Mouse (Mus musculus): Measurements from ENCODE around the gene Cfap69. TPM values are rescaled to one million over a fixed set of nuclear protein-coding genes. Genes with fewer than 3 reads are reported as not detected.

Cfap69 gene
- not detected for total RNA-seq (2023)

GRCm38 (mm10) chr5:5663655-5664370 lies at the start of gene Cfap69:
Gene Cfap69, minus strand, starts transcription at chr5:5664239.

GRCm38 (mm10) chr5:5693956-5694653 lies 30.1 kb upstream of the Cfap69 start, which contains the start of gene Steap2:
Gene Steap2, minus strand, starts transcription at chr5:5694578.

GRCm38 (mm10) chr5:5573749-5574317 lies 90.2 kb downstream of the Cfap69 start, which contains the start of gene Gm8773:
Gene Gm8773, plus strand, starts transcription at chr5:5573799.

GRCm38 (mm10) chr5:5559079-5559740 lies 104.8 kb downstream of the Cfap69 start, which contains the start of gene Gtpbp10:
Gene Gtpbp10, minus strand, starts transcription at chr5:5559538.

Other genes starting within 250 kb of the Cfap69 start
- gene Cdk14, start 243.9 kb downstream of the Cfap69 start, total RNA-seq (2023): under 1 TPM; 0.61 to 0.74 TPM
- not detected for gene 1700015F17Rik, start 185.1 kb downstream of the Cfap69 start, total RNA-seq (2023)
- gene Cldn12, start 149.3 kb downstream of the Cfap69 start, total RNA-seq (2023): 1 to 10 TPM; 1.3 to 1.4 TPM
- gene Gtpbp10, start 104.7 kb downstream of the Cfap69 start, total RNA-seq (2023): 10 to 100 TPM; 18.0 to 23.1 TPM
- not detected for gene Gm8773, start 90.4 kb downstream of the Cfap69 start, total RNA-seq (2023)
- gene Steap2, start 30.3 kb upstream of the Cfap69 start, total RNA-seq (2023): not detected
- not detected for gene Steap1, start 85.1 kb upstream of the Cfap69 start, total RNA-seq (2023)